Mouse (Mus musculus) megakaryocyte progenitor cell, adult 5-6 weeks (primary cell): ENCODE data around the gene Sept7. TPM values are rescaled to one million over a fixed set of nuclear protein-coding genes. Genes with fewer than 3 reads are reported as not detected.

ENCODE experiments used
- ATAC-seq: replicated peaks from 2 replicates; pipeline ENCODE4 v1.8.0; 2016; ENCODE audit warnings: mild to moderate bottlenecking, moderate TSS enrichment, inconsistent platforms; ENCODE audit not compliant: poor library complexity
- total RNA-seq, 2 experiments: library from RNA; stranded (forward) in 1 of 2; stranded (reverse) in 1 of 2; fragments of 157-497, 149-512 nt in 1 of 2; fragments of 200-1000 nt in 1 of 2; gene quantifications; 2 replicates each; pipeline versions ENCODE4 v1.2.3 to v1.2.4; 2015 to 2017

Sept7 gene
- total RNA-seq, 2 experiments from 2014 or later, result 186 to 263 TPM

DNA sequence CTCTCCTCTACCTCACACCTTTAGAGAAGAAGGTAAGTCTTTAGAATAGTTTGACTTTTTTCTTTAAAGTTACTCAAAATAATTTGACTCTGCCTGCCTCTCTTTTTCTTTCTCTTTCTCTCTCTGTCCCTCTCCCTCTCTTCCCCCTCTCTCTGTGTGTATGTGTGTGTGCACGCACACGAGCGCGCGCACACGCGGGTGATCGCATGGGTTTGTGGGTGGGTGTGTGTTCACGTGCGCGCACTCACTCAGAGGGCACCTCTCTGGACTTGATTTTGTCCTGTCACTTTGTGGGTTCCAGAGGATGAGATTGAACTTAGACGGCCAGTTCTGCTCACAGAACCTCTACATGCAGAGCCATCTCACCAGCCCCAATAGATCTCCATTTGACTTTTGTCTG lies 105.3 kb downstream of the Sept7 start:
- no peak for ATAC-seq

DNA sequence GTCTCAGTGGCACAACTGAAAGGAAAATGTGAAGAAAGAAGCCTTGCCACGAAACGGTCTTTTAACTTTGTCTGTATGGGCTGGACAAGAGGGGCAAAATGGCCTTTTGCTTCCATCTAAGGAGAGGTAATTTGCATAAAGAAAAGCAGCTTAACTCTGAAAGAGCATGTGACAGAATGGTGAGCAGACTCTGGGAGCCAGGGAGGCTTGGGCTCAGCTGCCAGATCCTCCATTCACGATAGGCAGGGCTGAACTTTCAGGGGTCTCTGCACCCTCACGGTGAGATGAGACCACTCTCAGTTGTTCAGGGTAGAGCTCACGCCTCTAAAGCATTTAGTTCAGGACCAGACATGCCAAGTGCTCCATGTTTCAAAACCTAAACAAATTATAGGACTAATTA lies 105.8 kb downstream of the Sept7 start:
- no peak for ATAC-seq

Other genes starting within 250 kb of the Sept7 start
- gene Gm10181, start 163.0 kb upstream of the Sept7 start, total RNA-seq (2015), result not detected in 2 replicates
- gene Gm10181, start 163.0 kb upstream of the Sept7 start, total RNA-seq (2017), result not detected in 2 replicates
- 36.6 and 36.8 TPM in 2 replicates for gene Herpud2, start 100.6 kb upstream of the Sept7 start, total RNA-seq (2015)
- gene Herpud2, start 100.6 kb upstream of the Sept7 start, total RNA-seq (2017), result 12.0 and 18.2 TPM in 2 replicates
- gene Eepd1, start 229.1 kb downstream of the Sept7 start, total RNA-seq (2015), result 4.4 and 4.8 TPM in 2 replicates
- 7.3 and 10.5 TPM in 2 replicates for gene Eepd1, start 229.1 kb downstream of the Sept7 start, total RNA-seq (2017)